Mouse (Mus musculus): ENCODE measurements around the gene Ikzf3. TPM values are rescaled to one million over a fixed set of nuclear protein-coding genes. Genes with fewer than 3 reads are reported as not detected.

Ikzf3 gene
- polyA plus RNA-seq, 1 experiment from 2014 or later = 0.07 TPM

DNA sequence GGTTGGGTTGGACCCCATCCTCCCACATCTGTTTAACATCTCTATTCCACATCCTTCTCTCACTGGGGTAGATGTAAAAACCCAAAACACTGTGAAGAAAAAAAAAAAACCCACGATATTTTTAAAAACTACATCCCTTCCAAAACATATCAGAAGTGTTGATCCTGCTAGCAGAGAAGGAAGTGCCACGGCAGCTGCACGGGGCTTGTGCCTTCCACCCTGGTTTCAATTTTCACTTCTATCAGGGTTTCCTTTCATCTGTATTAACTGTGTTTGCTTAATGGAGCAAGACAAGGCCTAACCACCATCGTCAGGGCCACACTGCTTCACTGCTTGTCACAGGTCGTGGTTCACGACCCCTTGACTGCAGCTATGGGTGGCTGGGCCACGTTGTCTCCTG is 52.9 kb downstream of the Ikzf3 start:
- H3K9me3 ChIP-seq = no peaks in the 10 kb centered on the region
- 23% methylated on average over 7 of the region's 7 CpGs for WGBS
- H3K4me3 ChIP-seq = no peak overlapping the region
- peaks cover 67% of the 10 kb centered on the region for H3K27me3 ChIP-seq (ENCODE audit: poor library complexity, severe bottlenecking)
- no peak for DNase-seq (ENCODE audit: extremely low spot score, low spot score)
- H3K36me3 ChIP-seq (replicated peaks) = no peaks in the 10 kb centered on the region
- H3K4me1 ChIP-seq = peaks cover 36% of the 10 kb centered on the region
- H3K27ac ChIP-seq = no peak overlapping the region

GRCm38 (mm10) chr11:98491571-98491970 is 54.3 kb downstream of the Ikzf3 start:
- WGBS = 84% methylated on average over 7 of the region's 7 CpGs
- DNase-seq (ENCODE audit: extremely low spot score, low spot score) = no peak
- H3K4me3 ChIP-seq = no peak overlapping the region
- no peaks in the 10 kb centered on the region for H3K36me3 ChIP-seq (replicated peaks)
- no peaks in the 10 kb centered on the region for H3K9me3 ChIP-seq
- peaks cover 54% of the 10 kb centered on the region for H3K27me3 ChIP-seq (ENCODE audit: poor library complexity, severe bottlenecking)
- H3K4me1 ChIP-seq = peaks cover 26% of the 10 kb centered on the region
- H3K27ac ChIP-seq = no peak overlapping the region

- peaks cover 25% of the 10 kb centered on the region for H3K27me3 ChIP-seq (ENCODE audit: poor library complexity, severe bottlenecking)
- no peak overlapping the region for H3K4me3 ChIP-seq
- H3K4me1 ChIP-seq = peaks cover 24% of the 10 kb centered on the region
- H3K9me3 ChIP-seq = no peaks in the 10 kb centered on the region
- DNase-seq (ENCODE audit: extremely low spot score, low spot score) = no peak
- WGBS = 81% methylated on average over 20 of the region's 20 CpGs
- H3K36me3 ChIP-seq (replicated peaks) = no peaks in the 10 kb centered on the region
- no peak overlapping the region for H3K27ac ChIP-seq
Measured at GRCm38 (mm10) chr11:98488540-98489234, 57.1 kb downstream of the Ikzf3 start.

DNA sequence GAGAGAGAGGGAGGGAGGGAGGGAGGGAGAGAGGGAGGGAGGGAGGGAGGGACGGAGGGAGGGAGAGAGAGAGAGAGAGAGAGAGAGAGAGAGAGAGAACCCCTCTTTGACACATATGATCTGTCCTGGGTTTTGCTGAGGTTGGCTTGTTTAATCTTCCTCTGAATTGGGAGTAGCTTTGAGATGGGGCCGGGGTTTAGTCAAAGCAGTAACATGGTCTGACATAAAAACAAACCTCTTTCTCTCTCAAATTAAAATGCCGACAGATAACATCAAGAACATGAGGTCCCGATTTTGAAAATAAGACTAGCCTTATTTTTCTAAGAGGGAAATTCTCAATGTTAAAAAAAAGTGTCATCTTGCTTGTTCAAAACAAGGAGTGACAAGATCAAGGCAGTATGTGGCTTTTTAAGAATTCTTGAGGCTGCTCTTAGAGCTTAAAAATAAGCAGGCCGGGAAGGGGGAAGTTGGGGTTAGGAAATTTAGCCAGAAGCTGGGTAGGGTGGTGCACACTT is 58.2 kb downstream of the Ikzf3 start:
- Histone ChIP-seq H3K4me3 (no peak overlapping the region), H3K27ac (no peak overlapping the region), H3K9me3 (no peaks in the 10 kb centered on the region), H3K36me3 (replicated peaks) (no peaks in the 10 kb centered on the region), H3K27me3 (ENCODE audit: poor library complexity, severe bottlenecking) (peaks cover 18% of the 10 kb centered on the region), H3K4me1 (peaks cover 13% of the 10 kb centered on the region; the same call in 1 of the 2 replicates)
- DNase-seq (ENCODE audit: extremely low spot score, low spot score) = no peak
- 71% methylated on average over 5 of the region's 5 CpGs for WGBS

DNA sequence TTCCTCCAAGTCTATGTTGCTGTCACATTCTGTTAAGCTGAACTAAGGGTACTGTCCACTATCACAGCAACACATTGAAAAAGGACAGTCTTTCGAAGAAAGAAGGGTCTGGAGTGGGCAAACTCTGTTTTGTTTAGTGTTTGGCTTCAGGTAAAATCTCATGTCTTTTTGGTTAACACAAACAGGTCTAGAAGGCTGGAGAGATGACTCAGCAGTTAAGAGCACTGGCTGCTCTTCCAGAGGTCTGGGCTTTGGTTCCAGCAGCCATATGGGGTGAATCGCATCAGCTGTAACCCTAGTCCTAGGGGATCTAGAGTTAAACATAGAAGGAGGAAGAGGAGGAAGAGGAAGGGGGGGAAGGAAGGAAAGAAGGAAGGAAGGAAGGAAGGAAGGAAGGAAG is 60.1 kb downstream of the Ikzf3 start:
- Histone ChIP-seq H3K36me3 (replicated peaks) (no peaks in the 10 kb centered on the region), H3K4me1 (peaks cover 10% of the 10 kb centered on the region; the same call in 1 of the 2 replicates), H3K4me3 (no peak overlapping the region), H3K27me3 (ENCODE audit: poor library complexity, severe bottlenecking) (peaks cover 11% of the 10 kb centered on the region; the same call in 1 of the 2 replicates), H3K27ac (no peak overlapping the region), H3K9me3 (no peaks in the 10 kb centered on the region)
- no peak for DNase-seq (ENCODE audit: extremely low spot score, low spot score)
- WGBS = 93% methylated on average over 2 of the region's 2 CpGs

GRCm38 (mm10) chr11:98482067-98482466 is 63.8 kb downstream of the Ikzf3 start:
- no peaks in the 10 kb centered on the region for H3K9me3 ChIP-seq

GRCm38 (mm10) chr11:98481231-98481630 is 64.6 kb downstream of the Ikzf3 start:
- Histone ChIP-seq H3K9me3 (no peaks in the 10 kb centered on the region), H3K36me3 (replicated peaks) (no peaks in the 10 kb centered on the region), H3K4me3 (no peak overlapping the region), H3K4me1 (no peaks in the 10 kb centered on the region), H3K27ac (no peak overlapping the region), H3K27me3 (ENCODE audit: poor library complexity, severe bottlenecking) (no peaks in the 10 kb centered on the region)
- DNase-seq (ENCODE audit: extremely low spot score, low spot score) = no peak
- WGBS = 62% methylated on average over 6 of the region's 6 CpGs

More at GRCm38 (mm10) chr11:98482067-98482466, 63.8 kb downstream of the Ikzf3 start:
- H3K4me1 ChIP-seq = no peaks in the 10 kb centered on the region
- no peak overlapping the region for H3K4me3 ChIP-seq
- 86% methylated on average over 10 of the region's 10 CpGs for WGBS
- DNase-seq (ENCODE audit: extremely low spot score, low spot score) = no peak
- no peaks in the 10 kb centered on the region for H3K36me3 ChIP-seq (replicated peaks)
- H3K27me3 ChIP-seq (ENCODE audit: poor library complexity, severe bottlenecking) = no peaks in the 10 kb centered on the region
- H3K27ac ChIP-seq = no peak overlapping the region

DNA sequence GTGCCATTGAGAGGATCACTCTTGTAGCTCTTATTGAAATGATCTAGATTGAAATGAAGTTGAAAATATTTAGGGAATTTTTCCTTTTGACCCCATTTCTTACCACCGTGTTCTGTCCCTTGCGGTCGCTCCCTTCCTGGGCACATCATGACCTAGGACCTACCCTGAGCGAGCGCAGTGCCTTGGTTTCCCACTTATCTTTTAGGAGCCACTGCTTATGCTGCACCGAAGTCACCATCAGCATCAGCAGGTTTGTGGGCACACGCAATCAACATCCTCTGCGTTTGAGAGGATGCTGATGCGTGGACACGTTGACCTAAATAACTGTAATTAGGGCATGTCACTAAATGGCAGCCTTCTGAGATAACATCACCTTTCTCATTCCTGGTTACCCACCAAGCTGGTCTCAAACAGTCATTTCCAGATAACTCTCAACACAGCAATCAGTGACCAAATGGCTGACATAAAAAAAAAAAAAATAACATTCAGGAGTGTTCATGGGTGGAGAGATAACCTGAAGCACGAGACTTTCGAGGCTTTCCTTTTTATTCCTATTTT is 65.8 kb downstream of the Ikzf3 start:
- no peak overlapping the region for H3K27ac ChIP-seq
- H3K27me3 ChIP-seq (ENCODE audit: poor library complexity, severe bottlenecking) = no peaks in the 10 kb centered on the region
- 91% methylated on average over 12 of the region's 12 CpGs for WGBS
- H3K4me1 ChIP-seq = no peaks in the 10 kb centered on the region
- no peak for DNase-seq (ENCODE audit: extremely low spot score, low spot score)
- no peak overlapping the region for H3K4me3 ChIP-seq
- H3K36me3 ChIP-seq (replicated peaks) = no peaks in the 10 kb centered on the region
- no peaks in the 10 kb centered on the region for H3K9me3 ChIP-seq

GRCm38 (mm10) chr11:98479026-98479939 is 66.5 kb downstream of the Ikzf3 start:
- no peak for DNase-seq (ENCODE audit: extremely low spot score, low spot score)
- H3K27ac ChIP-seq = no peak overlapping the region
- no peak overlapping the region for H3K4me3 ChIP-seq
- no peaks in the 10 kb centered on the region for H3K27me3 ChIP-seq (ENCODE audit: poor library complexity, severe bottlenecking)
- H3K4me1 ChIP-seq = peaks cover under 1% of the 10 kb centered on the region; the same call in 1 of the 2 replicates
- H3K9me3 ChIP-seq = no peaks in the 10 kb centered on the region
- 86% methylated on average over 13 of the region's 13 CpGs for WGBS
- H3K36me3 ChIP-seq (replicated peaks) = no peaks in the 10 kb centered on the region

DNA sequence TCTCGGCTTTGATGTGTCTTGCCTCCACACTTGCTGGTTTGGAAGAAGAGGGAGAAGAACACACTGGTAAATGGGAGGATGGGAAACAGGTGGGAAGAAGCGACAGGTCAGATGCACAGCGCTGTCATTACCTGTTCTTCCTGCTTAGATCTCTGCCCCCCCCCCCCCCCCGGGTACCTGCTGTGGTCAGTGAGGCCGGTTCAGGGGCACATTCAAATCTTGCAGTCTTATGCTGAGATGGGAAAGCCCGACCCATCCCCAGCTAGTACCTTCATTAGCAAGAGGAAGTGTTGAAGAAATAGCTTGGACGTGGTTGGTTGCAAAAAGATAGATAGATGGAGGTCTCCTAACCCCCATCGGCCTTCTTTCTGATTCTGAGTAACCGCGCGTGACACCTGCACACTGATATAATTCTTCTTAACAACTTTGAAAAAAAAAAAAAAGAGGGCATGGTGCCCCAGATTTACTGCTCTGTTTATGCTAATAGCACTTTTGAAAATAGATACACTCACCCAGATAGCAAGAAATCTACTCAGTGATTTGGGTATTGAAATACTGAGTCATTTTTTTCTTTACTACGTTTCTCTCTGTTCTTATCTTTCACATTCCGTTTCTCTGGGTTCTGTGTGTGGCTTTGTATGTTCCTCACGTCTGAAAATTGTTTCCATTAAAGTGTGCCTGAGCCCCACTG is 68.7 kb downstream of the Ikzf3 start:
- no peak for DNase-seq (ENCODE audit: extremely low spot score, low spot score)
- 74% methylated on average over 14 of the region's 14 CpGs for WGBS
- no peak overlapping the region for H3K4me3 ChIP-seq
- no peaks in the 10 kb centered on the region for H3K27me3 ChIP-seq (ENCODE audit: poor library complexity, severe bottlenecking)
- H3K4me1 ChIP-seq = peaks cover 18% of the 10 kb centered on the region
- H3K27ac ChIP-seq = no peak overlapping the region
- no peaks in the 10 kb centered on the region for H3K36me3 ChIP-seq (replicated peaks)
- H3K9me3 ChIP-seq = no peaks in the 10 kb centered on the region

DNA sequence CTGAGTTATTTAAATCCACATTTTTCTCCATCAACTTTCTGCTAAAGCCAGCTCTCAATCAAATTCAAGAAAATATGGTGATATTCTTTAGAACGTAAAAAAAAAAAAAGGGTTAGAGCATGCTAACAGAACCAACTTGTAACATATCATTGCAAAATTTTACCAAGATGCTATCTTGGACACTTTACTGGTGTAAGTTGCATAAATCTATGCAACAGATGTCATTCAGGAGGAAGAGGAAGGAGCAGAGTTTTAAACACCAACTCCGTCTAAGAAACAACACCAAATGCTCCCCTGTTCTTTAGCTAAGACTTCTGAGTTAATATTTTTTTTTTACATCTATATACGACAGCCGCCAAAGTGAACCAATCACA is 69.4 kb downstream of the Ikzf3 start:
- no peaks in the 10 kb centered on the region for H3K9me3 ChIP-seq
- H3K36me3 ChIP-seq (replicated peaks) = no peaks in the 10 kb centered on the region
- H3K4me1 ChIP-seq = peaks cover 22% of the 10 kb centered on the region
- no peak for DNase-seq (ENCODE audit: extremely low spot score, low spot score)
- no peak overlapping the region for H3K4me3 ChIP-seq
- H3K27me3 ChIP-seq (ENCODE audit: poor library complexity, severe bottlenecking) = no peaks in the 10 kb centered on the region
- 93% methylated on average over 4 of the region's 4 CpGs for WGBS
- no peak overlapping the region for H3K27ac ChIP-seq
